Mouse (Mus musculus) heart, embryonic 13.5 days (tissue): ENCODE measurements at regions not wholly inside any gene's neighbourhood (a gene's known extent, or its start where the extent isn't known, plus 50 kb on each side); places are given as distances from the start of the nearest gene placed in this dataset.
A peak's percentile ranks its signal among the peaks of the same experiment; 100 is the strongest.

Experiments used
- ATAC-seq: fragments of 200-750 bp; cut with Nextera tagmentation; 2 replicates; pipeline ENCODE4 v1.8.0; 2017; ENCODE audit warnings: moderate TSS enrichment; ENCODE audit not compliant: insufficient number of reproducible peaks, low FRiP score, low TSS enrichment; ENCODE audit errors: extremely low read depth
- H3K27ac ChIP-seq: fragments of 300-500 bp; sonication (generic); replicated peaks from 2 replicates; pipeline ENCODE4 v1.5.1; 2015; ENCODE audit warnings: moderate library complexity, mild to moderate bottlenecking, inconsistent platforms
- H3K27me3 ChIP-seq: fragments of 300-500 bp; sonication (generic); replicated peaks from 2 replicates; pipeline ENCODE4 v1.6.1; 2015; ENCODE audit warnings: mild to moderate bottlenecking, inconsistent platforms
- H3K36me3 ChIP-seq: fragments of 300-500 bp; sonication (generic); 2 replicates; pipeline ENCODE4 v1.6.1; 2015; ENCODE audit warnings: mild to moderate bottlenecking, inconsistent platforms
- H3K4me1 ChIP-seq: fragments of 300-500 bp; sonication (generic); 2 replicates; pipeline ENCODE4 v1.6.1; 2015; ENCODE audit warnings: inconsistent platforms
- H3K4me2 ChIP-seq: fragments of 300-500 bp; sonication (generic); 2 replicates; pipeline ENCODE4 v1.6.1; 2015; ENCODE audit warnings: inconsistent platforms, mild to moderate bottlenecking, moderate library complexity
- H3K4me3 ChIP-seq: fragments of 300-500 bp; sonication (generic); 2 replicates; pipeline ENCODE4 v1.5.1; 2015; ENCODE audit warnings: moderate library complexity, mild to moderate bottlenecking, inconsistent platforms
- H3K9ac ChIP-seq: fragments of 300-500 bp; sonication (generic); 2 replicates; pipeline ENCODE4 v1.6.1; 2015; ENCODE audit warnings: inconsistent platforms, mild to moderate bottlenecking, moderate library complexity
- H3K9me3 ChIP-seq: fragments of 300-500 bp; sonication (generic); 2 replicates; pipeline ENCODE4 v1.6.1; 2016; ENCODE audit warnings: inconsistent platforms
- WGBS: fragments of 180-500 bp; shearing (Covaris S2); methylation state at CpG from one replicate; pipeline ENCODE4 v1.1.7; 2015; ENCODE audit warnings: mixed read lengths; 5-methylcytosine and 5-hydroxymethylcytosine counted together

- 65% methylated on average over 5 of the region's 5 CpGs for WGBS
- ATAC-seq: no peak
- no peaks in the 10 kb centered on the region for H3K27me3 ChIP-seq
- H3K9ac ChIP-seq: no peak overlapping the region
- no peak overlapping the region for H3K4me3 ChIP-seq
- H3K9me3 ChIP-seq: no peaks in the 10 kb centered on the region
- H3K27ac ChIP-seq: no peak overlapping the region
- H3K4me2 ChIP-seq: no peak overlapping the region
- no peaks in the 10 kb centered on the region for H3K36me3 ChIP-seq
- peaks cover 23% of the 10 kb centered on the region for H3K4me1 ChIP-seq
Measured at GRCm38 (mm10) chr13:52036351-52036750, 189.9 kb downstream of the Gadd45g start.

DNA sequence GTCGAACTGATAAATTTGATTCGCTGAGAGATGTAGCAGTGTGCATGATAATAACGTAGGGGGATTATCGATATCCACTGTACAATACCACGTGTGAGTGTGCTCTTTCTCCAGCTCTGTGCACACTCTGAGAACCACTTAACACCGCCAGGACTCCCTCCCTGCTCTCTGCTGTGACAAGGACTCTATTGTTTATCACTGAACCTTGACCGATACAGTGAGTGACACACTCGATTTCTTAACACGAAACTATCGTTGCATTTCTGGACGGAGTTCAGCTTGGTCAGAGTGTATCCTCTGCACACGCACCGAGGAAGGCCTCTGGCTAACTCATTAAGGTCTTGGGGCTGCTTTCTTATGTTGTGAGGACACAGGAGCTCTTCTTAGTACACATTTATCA is 190.7 kb downstream of the Gadd45g start:
- Histone ChIP-seq H3K27me3 (no peaks in the 10 kb centered on the region), H3K9me3 (no peaks in the 10 kb centered on the region), H3K27ac (no peak overlapping the region), H3K9ac (no peak overlapping the region), H3K4me1 (peaks cover 32% of the 10 kb centered on the region), H3K4me3 (no peak overlapping the region), H3K4me2 (no peak overlapping the region), H3K36me3 (no peaks in the 10 kb centered on the region)
- 51% methylated on average over 13 of the region's 13 CpGs for WGBS
- ATAC-seq: no peak

DNA sequence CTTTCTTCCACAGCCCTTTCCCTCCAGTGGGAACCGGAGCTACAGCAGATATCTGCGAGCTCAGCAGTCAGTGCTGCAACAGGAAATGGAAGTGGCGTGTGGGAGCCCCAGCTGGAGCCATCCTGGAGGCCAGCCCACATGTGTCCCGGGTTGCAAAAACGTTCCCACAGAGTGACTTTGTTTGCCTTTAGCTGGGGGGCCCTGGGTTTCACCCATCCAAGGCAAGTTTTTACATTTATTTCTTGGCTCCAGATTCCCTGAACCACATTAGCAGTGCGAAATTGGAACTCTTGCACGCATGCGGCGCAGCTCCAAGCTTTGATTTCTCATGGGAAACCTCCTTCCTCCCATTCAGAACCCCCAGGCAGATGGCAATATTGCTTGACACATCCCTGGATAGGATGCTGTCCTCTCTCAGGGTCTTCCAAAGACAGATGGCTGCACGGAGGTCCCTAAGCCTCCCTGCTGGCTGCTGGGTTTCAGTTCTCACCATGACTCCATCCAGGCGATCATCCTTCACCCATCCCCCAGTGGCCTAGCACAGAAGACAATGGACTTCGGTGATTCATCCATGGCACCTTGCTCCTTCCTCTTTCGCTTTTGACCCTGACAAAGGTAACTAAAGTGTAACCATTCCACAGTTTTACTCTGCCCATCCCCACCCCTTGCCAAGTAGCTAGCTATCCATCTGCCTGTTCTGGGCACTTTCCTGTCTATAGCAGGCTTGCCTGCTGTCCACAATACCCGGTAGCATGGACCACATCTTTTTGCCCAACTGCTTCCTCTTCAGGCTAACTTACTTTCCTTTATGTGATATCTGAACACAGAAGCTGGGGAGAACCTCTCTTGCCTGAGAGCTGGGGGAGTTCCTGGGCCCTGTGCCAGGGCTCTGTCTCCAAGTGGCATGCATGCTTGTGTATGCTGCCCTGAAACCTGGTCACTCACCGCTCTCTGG is 195.3 kb downstream of the Gadd45g start:
- Histone ChIP-seq H3K4me3 (no peak overlapping the region), H3K27me3 (no peaks in the 10 kb centered on the region), H3K4me2 (peak overlapping the region; percentile 16), H3K36me3 (no peaks in the 10 kb centered on the region), H3K9me3 (no peaks in the 10 kb centered on the region), H3K27ac (peak overlapping the region; percentile 67), H3K9ac (peak overlapping the region; percentile 48), H3K4me1 (peaks cover 40% of the 10 kb centered on the region)
- WGBS: 45% methylated on average over 15 of the region's 15 CpGs
- ATAC-seq: no peak

DNA sequence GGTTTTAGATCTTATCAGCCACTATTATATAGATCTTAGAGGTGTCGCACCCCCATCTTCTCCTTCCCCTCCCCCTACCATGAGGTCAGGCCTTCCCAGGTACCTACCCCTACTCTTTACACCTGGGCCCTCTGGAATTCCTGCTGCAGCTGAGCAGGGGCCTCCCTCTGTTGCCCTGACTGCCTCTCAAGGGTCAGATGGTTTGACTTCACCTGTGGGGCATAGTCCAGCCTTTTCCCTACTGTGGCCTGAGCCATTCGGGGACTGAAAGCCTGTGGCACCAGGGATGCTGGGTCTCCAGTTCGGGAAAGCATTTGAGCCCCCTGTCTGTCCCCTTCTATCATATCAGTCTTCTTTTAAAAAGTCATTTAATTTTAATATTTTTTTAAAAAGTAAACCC is 196.4 kb downstream of the Gadd45g start:
- Histone ChIP-seq H3K9ac (no peak overlapping the region), H3K4me3 (no peak overlapping the region), H3K4me2 (no peak overlapping the region), H3K9me3 (no peaks in the 10 kb centered on the region), H3K27me3 (no peaks in the 10 kb centered on the region), H3K27ac (no peak overlapping the region; the same call in 1 of the 2 replicates), H3K36me3 (no peaks in the 10 kb centered on the region), H3K4me1 (peaks cover 40% of the 10 kb centered on the region)
- 80% methylated on average over 3 of the region's 3 CpGs for WGBS
- no peak for ATAC-seq

GRCm38 (mm10) chr13:52043916-52044315 is 197.4 kb downstream of the Gadd45g start:
- no peak for ATAC-seq
- H3K4me2 ChIP-seq: no peak overlapping the region
- H3K27me3 ChIP-seq: no peaks in the 10 kb centered on the region
- H3K27ac ChIP-seq: no peak overlapping the region
- H3K4me1 ChIP-seq: peaks cover 43% of the 10 kb centered on the region
- H3K9ac ChIP-seq: no peak overlapping the region
- no peaks in the 10 kb centered on the region for H3K36me3 ChIP-seq
- no peak overlapping the region for H3K4me3 ChIP-seq
- H3K9me3 ChIP-seq: no peaks in the 10 kb centered on the region
- 86% methylated on average over 3 of the region's 3 CpGs for WGBS

DNA sequence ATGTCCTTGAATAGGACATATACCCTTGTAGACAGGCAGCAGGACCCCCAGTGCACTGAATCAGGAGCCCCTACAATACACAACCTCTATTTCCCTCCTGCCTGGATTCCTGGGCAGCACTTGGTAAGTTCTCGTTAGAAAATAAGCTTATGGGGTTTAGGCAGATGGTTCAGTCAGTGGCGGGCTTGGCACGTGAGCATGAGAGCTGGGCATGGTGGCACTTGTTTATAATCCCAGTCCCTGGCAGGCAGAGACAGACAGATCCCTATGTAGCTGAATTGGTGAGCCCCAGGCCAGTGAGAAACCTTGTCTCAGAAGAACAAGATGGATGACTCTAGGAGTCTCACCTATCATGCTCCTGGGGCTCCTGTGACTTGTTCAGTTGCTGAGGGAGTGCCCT is 198.9 kb downstream of the Gadd45g start:
- no peak overlapping the region for H3K4me2 ChIP-seq
- ATAC-seq: no peak
- no peaks in the 10 kb centered on the region for H3K9me3 ChIP-seq
- no peaks in the 10 kb centered on the region for H3K27me3 ChIP-seq
- H3K4me3 ChIP-seq: no peak overlapping the region
- peaks cover 43% of the 10 kb centered on the region for H3K4me1 ChIP-seq
- no peaks in the 10 kb centered on the region for H3K36me3 ChIP-seq
- 82% methylated on average over 3 of the region's 3 CpGs for WGBS
- peak overlapping the region; percentile 79 for H3K27ac ChIP-seq
- no peak overlapping the region for H3K9ac ChIP-seq

DNA sequence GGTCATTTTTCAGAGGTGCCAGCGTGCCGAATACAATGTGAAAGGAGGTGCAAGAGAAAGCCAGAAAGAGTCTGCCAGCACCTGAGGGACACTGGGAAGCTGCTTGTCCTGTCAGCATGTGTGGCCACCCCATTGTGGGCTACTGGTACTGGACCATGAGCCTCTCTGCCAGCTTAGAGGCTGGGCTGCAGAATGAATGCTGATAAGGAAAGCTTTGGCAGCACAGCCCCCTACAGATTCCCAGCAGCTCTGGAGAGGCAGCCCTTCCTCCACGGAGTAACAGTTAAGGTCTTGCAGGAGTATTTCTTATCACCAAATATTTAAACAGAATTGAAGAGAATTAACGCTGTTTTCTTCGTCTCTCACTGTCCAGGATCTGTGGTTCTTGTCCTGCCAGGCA is 199.5 kb downstream of the Gadd45g start:
- H3K36me3 ChIP-seq: no peaks in the 10 kb centered on the region
- H3K27me3 ChIP-seq: no peaks in the 10 kb centered on the region
- peak overlapping the region; percentile 23 for H3K4me3 ChIP-seq
- H3K27ac ChIP-seq: peak overlapping the region; percentile 79
- H3K4me1 ChIP-seq: peaks cover 42% of the 10 kb centered on the region
- H3K9me3 ChIP-seq: no peaks in the 10 kb centered on the region
- H3K9ac ChIP-seq: peak overlapping the region; percentile 20
- peak; percentile 39; the same call in 1 of the 2 replicates for ATAC-seq
- 23% methylated on average over 5 of the region's 5 CpGs for WGBS
- peak overlapping the region; percentile 62 for H3K4me2 ChIP-seq

- ATAC-seq: no peak
- peaks cover 35% of the 10 kb centered on the region for H3K4me1 ChIP-seq
Measured at GRCm38 (mm10) chr13:52046700-52047099, 200.2 kb downstream of the Gadd45g start.

GRCm38 (mm10) chr13:52047937-52048336 is 201.5 kb downstream of the Gadd45g start:
- 75% methylated on average over 6 of the region's 6 CpGs for WGBS
- Histone ChIP-seq H3K9me3 (no peaks in the 10 kb centered on the region), H3K4me1 (peaks cover 25% of the 10 kb centered on the region), H3K27ac (no peak overlapping the region), H3K4me2 (no peak overlapping the region), H3K27me3 (no peaks in the 10 kb centered on the region), H3K9ac (no peak overlapping the region), H3K36me3 (no peaks in the 10 kb centered on the region), H3K4me3 (no peak overlapping the region)
- no peak for ATAC-seq

More at GRCm38 (mm10) chr13:52046700-52047099, 200.2 kb downstream of the Gadd45g start:
- peak overlapping the region; percentile 79 for H3K27ac ChIP-seq
- no peaks in the 10 kb centered on the region for H3K36me3 ChIP-seq
- peak overlapping the region; percentile 62 for H3K4me2 ChIP-seq
- H3K9me3 ChIP-seq: no peaks in the 10 kb centered on the region
- H3K4me3 ChIP-seq: peak overlapping the region; percentile 23; the same call in 1 of the 2 replicates
- no peaks in the 10 kb centered on the region for H3K27me3 ChIP-seq
- 47% methylated on average over 11 of the region's 11 CpGs for whole genome bisulfite sequencing
- H3K9ac ChIP-seq: peak overlapping the region; percentile 20; the same call in 1 of the 2 replicates

GRCm38 (mm10) chr13:52048777-52049176 is 202.3 kb downstream of the Gadd45g start:
- Histone ChIP-seq H3K27me3 (no peaks in the 10 kb centered on the region), H3K4me1 (peaks cover 25% of the 10 kb centered on the region), H3K9me3 (no peaks in the 10 kb centered on the region), H3K4me2 (no peak overlapping the region), H3K9ac (no peak overlapping the region), H3K27ac (no peak overlapping the region), H3K36me3 (no peaks in the 10 kb centered on the region), H3K4me3 (no peak overlapping the region)
- WGBS: 79% methylated on average over 3 of the region's 3 CpGs
- no peak for ATAC-seq

DNA sequence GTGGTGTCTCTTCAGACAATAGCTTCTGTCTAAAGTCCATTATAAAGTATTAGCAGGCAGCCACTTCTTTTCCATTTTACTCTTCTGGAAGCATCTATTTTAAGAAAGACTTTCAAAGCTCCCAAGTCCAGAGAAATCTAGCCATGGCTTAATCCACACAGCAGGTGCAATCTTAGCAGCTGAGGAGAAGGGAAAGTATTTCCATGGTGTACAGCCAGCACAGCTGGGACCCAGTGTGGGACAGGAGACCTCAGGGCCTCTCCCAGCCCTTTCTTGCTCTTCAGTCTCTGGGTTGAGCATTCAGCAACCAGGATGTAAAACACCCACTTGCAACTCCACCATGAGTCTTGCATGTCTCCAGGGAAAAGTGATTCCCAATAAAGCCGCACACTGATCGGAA is 202.8 kb downstream of the Gadd45g start:
- no peak for ATAC-seq
- Histone ChIP-seq H3K9me3 (no peaks in the 10 kb centered on the region), H3K27ac (no peak overlapping the region), H3K4me2 (no peak overlapping the region), H3K36me3 (no peaks in the 10 kb centered on the region), H3K4me1 (peaks cover 25% of the 10 kb centered on the region), H3K9ac (no peak overlapping the region), H3K4me3 (no peak overlapping the region), H3K27me3 (no peaks in the 10 kb centered on the region)
- WGBS: 94% methylated on average over 2 of the region's 2 CpGs

GRCm38 (mm10) chr13:52055741-52056140 is 209.3 kb downstream of the Gadd45g start:
- no peak for ATAC-seq
- Histone ChIP-seq H3K36me3 (no peaks in the 10 kb centered on the region), H3K4me2 (no peak overlapping the region)

More at GRCm38 (mm10) chr13:52055741-52056140, 209.3 kb downstream of the Gadd45g start:
- Histone ChIP-seq H3K27me3 (no peaks in the 10 kb centered on the region), H3K9me3 (no peaks in the 10 kb centered on the region), H3K4me1 (no peaks in the 10 kb centered on the region), H3K27ac (no peak overlapping the region), H3K9ac (no peak overlapping the region), H3K4me3 (no peak overlapping the region)
- WGBS: 85% methylated on average over 8 of the region's 8 CpGs
